Mouse (Mus musculus) hindbrain, embryonic 11.5 days (tissue): ENCODE measurements around the gene Cfc1. TPM values are rescaled to one million over a fixed set of nuclear protein-coding genes. Genes with fewer than 3 reads are reported as not detected.
"Not testable (repeated sequence)": the region's sequence is repeated elsewhere in the genome, so short reads cannot be mapped to it uniquely, and the experiment has no call there.

Experiments used
- ATAC-seq: fragments of 200-750 bp; cut with Nextera tagmentation; 2 replicates; pipeline ENCODE4 v1.8.0; 2017; ENCODE audit warnings: mild to moderate bottlenecking, moderate TSS enrichment, moderate library complexity; ENCODE audit not compliant: low FRiP score
- DNase-seq: peaks from one replicate; pipeline ENCODE4 v3.0.0-alpha.2; 2015; ENCODE audit warnings: low spot score
- H3K27ac ChIP-seq: fragments of 300-500 bp; sonication (generic); 2 replicates; pipeline ENCODE4 v1.5.1; 2014; ENCODE audit warnings: mild to moderate bottlenecking, low read depth, low read length
- H3K27me3 ChIP-seq: fragments of 300-500 bp; sonication (generic); 2 replicates; pipeline ENCODE4 v1.6.1; 2014; ENCODE audit warnings: mild to moderate bottlenecking, low read length, moderate library complexity, mixed read lengths; ENCODE audit not compliant: control insufficient read depth, insufficient read depth
- H3K36me3 ChIP-seq: fragments of 300-500 bp; sonication (generic); 2 replicates; pipeline ENCODE4 v1.6.1; 2014; ENCODE audit warnings: mild to moderate bottlenecking, low read length, moderate library complexity, mixed read lengths; ENCODE audit not compliant: control insufficient read depth, insufficient read depth
- H3K4me1 ChIP-seq: fragments of 300-500 bp; sonication (generic); replicated peaks from 2 replicates; pipeline ENCODE4 v1.6.1; 2014; ENCODE audit warnings: low read length, mixed read lengths; ENCODE audit not compliant: control insufficient read depth, insufficient read depth
- H3K4me2 ChIP-seq: fragments of 300-500 bp; sonication (generic); replicated peaks from 2 replicates; pipeline ENCODE4 v1.6.1; 2014; ENCODE audit warnings: mild to moderate bottlenecking, low read depth, low read length
- H3K4me3 ChIP-seq: fragments of 300-500 bp; sonication (generic); 2 replicates; pipeline ENCODE4 v1.5.1; 2014; ENCODE audit warnings: low read depth, low read length
- H3K9ac ChIP-seq: fragments of 300-500 bp; sonication (generic); 2 replicates; pipeline ENCODE4 v1.6.1; 2014; ENCODE audit warnings: low read depth, low read length
- H3K9me3 ChIP-seq: fragments of 300-500 bp; sonication (generic); 2 replicates; pipeline ENCODE4 v1.6.1; 2016; ENCODE audit warnings: low read length; ENCODE audit not compliant: control insufficient read depth
- WGBS: fragments of 180-500 bp; shearing (Covaris S2); extraction: QIAGEN DNeasy Blood & Tissue Kit; methylation state at CpG from one replicate; pipeline ENCODE4 v1.1.7; 2014; 5-methylcytosine and 5-hydroxymethylcytosine counted together
- polyA plus RNA-seq: library from polyadenylated mRNA; unstranded; fragments of >200 nt; fragmentation: Nextera tagmentation; extraction: Ambion mirVana; gene quantifications from 2 replicates; pipeline ENCODE4 v1.2.1, GENCODE M21; 2014

Cfc1 gene
- not detected in 2 replicates for polyA plus RNA-seq

DNA sequence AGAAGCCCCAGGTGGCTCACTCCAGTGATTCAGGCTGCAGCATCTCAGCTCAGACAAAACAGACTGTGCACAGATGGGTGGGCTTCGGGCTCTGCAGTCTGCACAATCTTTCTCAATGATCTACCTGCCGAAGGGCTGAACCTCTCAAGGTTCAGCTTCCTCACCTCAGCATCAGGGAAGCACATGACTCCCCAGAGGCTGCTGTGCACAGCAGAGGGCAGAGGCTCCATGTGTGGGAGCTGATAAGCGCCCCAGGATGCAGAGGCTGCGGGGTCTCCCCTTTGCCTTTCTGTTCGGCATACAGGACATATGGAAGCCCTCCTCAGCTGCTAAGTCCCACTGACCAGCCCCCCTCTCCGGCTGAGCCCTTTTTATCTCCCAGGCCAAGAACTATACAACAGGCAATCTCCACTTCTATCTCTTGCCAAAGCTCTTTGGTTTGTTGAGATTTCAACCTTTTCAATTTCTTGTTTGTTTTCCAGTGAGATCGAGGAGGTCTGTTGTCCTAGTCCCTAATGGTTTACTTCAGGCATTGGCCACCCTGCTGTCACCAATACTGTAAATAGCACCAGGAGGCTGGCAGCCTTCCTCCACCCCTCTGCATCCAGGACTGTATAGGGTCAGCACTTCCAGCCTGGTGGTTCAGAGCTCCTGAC lies at the start of gene Cfc1:
Gene Cfc1, plus strand, starts transcription at position 606 of the 656 bp plus-strand sequence.
- not testable (repeated sequence) for ATAC-seq, H3K4me3 ChIP-seq, H3K27ac ChIP-seq, H3K4me2 ChIP-seq, H3K9ac ChIP-seq, H3K9me3 ChIP-seq, H3K4me1 ChIP-seq, DNase-seq, H3K36me3 ChIP-seq
- WGBS = 29% methylated on average over 7 of the region's 7 CpGs
- H3K27me3 ChIP-seq = peaks cover 28% of the 10 kb centered on the region

DNA sequence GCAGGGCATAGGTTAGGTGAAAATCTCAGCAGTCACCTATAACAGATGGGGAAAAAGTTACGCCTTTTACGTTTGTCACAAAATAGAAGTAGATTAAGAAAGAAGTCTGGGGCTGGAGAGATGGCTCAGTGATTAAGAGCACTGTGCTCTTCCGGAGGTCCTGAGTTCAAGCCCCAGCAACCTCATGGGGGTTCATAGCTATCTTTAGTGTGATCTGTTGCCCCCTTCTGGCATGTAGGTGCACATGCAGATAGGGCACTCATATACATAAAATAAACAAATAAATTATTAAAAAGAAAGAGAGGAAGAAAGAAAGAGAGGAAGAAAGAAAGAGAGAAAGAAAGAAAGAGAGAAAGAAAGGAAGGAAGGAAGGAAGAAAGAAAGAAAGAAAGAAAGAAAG lies 48.1 kb upstream of the Cfc1 start:
- 85% methylated on average over 3 of the region's 3 CpGs for WGBS
- DNase-seq (no peak), ATAC-seq (no peak)

GRCm38 (mm10) chr1:34489852-34490541 lies 45.5 kb upstream of the Cfc1 start:
- DNase-seq (no peak), ATAC-seq (no peak)
- H3K4me3 ChIP-seq = no peak overlapping the region
- no peaks in the 10 kb centered on the region for H3K4me1 ChIP-seq
- H3K27ac ChIP-seq = no peak overlapping the region
- H3K36me3 ChIP-seq = no peaks in the 10 kb centered on the region
- 88% methylated on average over 6 of the region's 6 CpGs for WGBS
- H3K27me3 ChIP-seq = 0 out of 2 replicates have a peak, but pooled peaks cover 2% of the 10 kb centered on the region
- no peaks in the 10 kb centered on the region for H3K9me3 ChIP-seq
- no peak overlapping the region for H3K9ac ChIP-seq
- H3K4me2 ChIP-seq = no peak overlapping the region

More for the DNA sequence above, 48.1 kb upstream of the Cfc1 start:
- Histone ChIP-seq H3K4me1 (no peaks in the 10 kb centered on the region), H3K27ac (no peak overlapping the region), H3K36me3 (no peaks in the 10 kb centered on the region), H3K4me2 (no peak overlapping the region), H3K4me3 (no peak overlapping the region), H3K9ac (no peak overlapping the region), H3K27me3 (0 out of 2 replicates have a peak, but pooled peaks cover 2% of the 10 kb centered on the region), H3K9me3 (no peaks in the 10 kb centered on the region)

DNA sequence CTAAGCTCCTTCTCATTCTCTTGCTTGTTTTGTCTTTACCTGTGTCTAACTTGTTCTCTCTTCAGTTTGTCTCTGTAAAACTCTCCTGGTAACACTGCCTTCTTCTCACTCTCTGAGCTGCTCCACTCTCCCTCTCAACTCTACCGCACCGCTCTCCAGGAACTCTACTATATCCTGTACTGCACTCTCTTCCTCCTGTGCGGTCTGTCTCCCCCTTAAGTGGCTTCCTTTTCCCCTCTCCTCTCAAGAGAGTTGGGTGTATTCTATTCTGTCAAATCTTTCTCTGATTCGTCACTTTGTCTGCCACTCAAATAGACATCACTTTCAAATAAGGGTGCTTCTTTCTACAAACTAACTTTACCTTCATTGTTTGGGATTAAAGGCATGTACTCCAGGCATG lies 44.0 kb upstream of the Cfc1 start:
- Histone ChIP-seq H3K9ac (no peak overlapping the region), H3K36me3 (no peaks in the 10 kb centered on the region), H3K4me2 (no peak overlapping the region), H3K4me3 (no peak overlapping the region), H3K9me3 (no peaks in the 10 kb centered on the region), H3K27me3 (no peaks in the 10 kb centered on the region), H3K27ac (no peak overlapping the region), H3K4me1 (no peaks in the 10 kb centered on the region)
- no peak for DNase-seq
- no peak for ATAC-seq
- WGBS = 84% methylated on average over 4 of the region's 4 CpGs

GRCm38 (mm10) chr1:34502991-34503390 lies 32.5 kb upstream of the Cfc1 start:
- no peak overlapping the region for H3K4me3 ChIP-seq
- no peaks in the 10 kb centered on the region for H3K36me3 ChIP-seq
- H3K4me2 ChIP-seq = no peak overlapping the region
- no peaks in the 10 kb centered on the region for H3K4me1 ChIP-seq
- WGBS = 55% methylated on average over 3 of the region's 3 CpGs
- H3K27me3 ChIP-seq = no peaks in the 10 kb centered on the region
- ATAC-seq (no peak), DNase-seq (no peak)
- H3K9ac ChIP-seq = no peak overlapping the region
- no peaks in the 10 kb centered on the region for H3K9me3 ChIP-seq
- H3K27ac ChIP-seq = no peak overlapping the region

DNA sequence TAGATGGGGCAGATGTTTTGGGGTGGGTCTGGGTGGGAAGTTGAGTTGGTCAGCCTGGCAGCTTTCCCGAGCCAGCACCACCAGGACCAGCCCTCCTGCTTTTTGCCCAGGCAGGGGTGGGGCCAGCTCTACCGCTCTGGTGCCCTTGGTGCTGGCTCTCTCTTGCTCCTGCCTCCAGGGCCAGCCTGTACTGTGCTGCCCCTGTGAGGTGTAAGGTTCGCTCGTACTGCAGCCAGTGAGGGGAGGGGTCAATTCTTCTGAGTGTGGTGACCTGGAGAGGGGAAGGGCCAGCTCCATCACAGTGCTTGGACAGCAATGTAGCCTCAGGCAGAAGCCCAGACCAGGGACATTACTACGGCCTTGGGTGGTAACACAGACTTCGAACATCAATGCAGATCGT lies 30.1 kb upstream of the Cfc1 start:
- no peaks in the 10 kb centered on the region for H3K27me3 ChIP-seq
- no peaks in the 10 kb centered on the region for H3K36me3 ChIP-seq
- H3K27ac ChIP-seq = no peak overlapping the region
- no peak overlapping the region for H3K4me3 ChIP-seq
- no peaks in the 10 kb centered on the region for H3K9me3 ChIP-seq
- H3K4me2 ChIP-seq = no peak overlapping the region
- 74% methylated on average over 7 of the region's 7 CpGs for WGBS
- DNase-seq = no peak
- no peak for ATAC-seq
- no peak overlapping the region for H3K9ac ChIP-seq
- H3K4me1 ChIP-seq = no peaks in the 10 kb centered on the region

- DNase-seq = no peak
- no peaks in the 10 kb centered on the region for H3K9me3 ChIP-seq
- H3K4me3 ChIP-seq = no peak overlapping the region
- no peak overlapping the region for H3K27ac ChIP-seq
- H3K27me3 ChIP-seq = no peaks in the 10 kb centered on the region
- H3K4me2 ChIP-seq = no peak overlapping the region
- 82% methylated on average over 4 of the region's 4 CpGs for WGBS
- no peak overlapping the region for H3K9ac ChIP-seq
- no peak for ATAC-seq
- no peaks in the 10 kb centered on the region for H3K4me1 ChIP-seq
- H3K36me3 ChIP-seq = no peaks in the 10 kb centered on the region
Observed at GRCm38 (mm10) chr1:34505970-34506551, 29.4 kb upstream of the Cfc1 start.

GRCm38 (mm10) chr1:34507986-34508385 lies 27.5 kb upstream of the Cfc1 start:
- ATAC-seq = no peak
- DNase-seq = no peak
- no peaks in the 10 kb centered on the region for H3K27me3 ChIP-seq
- no peak overlapping the region for H3K27ac ChIP-seq
- no peaks in the 10 kb centered on the region for H3K36me3 ChIP-seq
- no peak overlapping the region for H3K4me3 ChIP-seq
- 74% methylated on average over 3 of the region's 3 CpGs for WGBS
- H3K4me2 ChIP-seq = no peak overlapping the region
- no peaks in the 10 kb centered on the region for H3K4me1 ChIP-seq
- H3K9me3 ChIP-seq = no peaks in the 10 kb centered on the region
- no peak overlapping the region for H3K9ac ChIP-seq
